Mouse (Mus musculus) layer of hippocampus, adult 18-20 months (tissue): ENCODE results near the gene Galns. TPM values are rescaled to one million over a fixed set of nuclear protein-coding genes. Genes with fewer than 3 reads are reported as not detected.

Source experiments
- DNase-seq, 2 experiments: peaks; one replicate each; pipeline ENCODE4 v3.0.0; 2022; ENCODE audit warnings: low spot score in 2 of 2
- microRNA-seq, 2 experiments: library from miRNA; unstranded; fragments of <30 nt; microRNA quantifications; one replicate each; pipeline ENCODE4 v1.2.0; 2021
- total RNA-seq, 2 experiments: library from RNA; stranded (reverse); gene quantifications; 2 replicates each; pipeline ENCODE4 v1.2.3; 2021

The Galns gene
- total RNA-seq, 2 experiments from 2014 or later: 10.2 to 10.9 TPM

- DNase-seq: no peak
Measured at GRCm38 (mm10) chr8:122546066-122546755, 65.1 kb downstream of the Galns start.

- no peak for DNase-seq
Measured at GRCm38 (mm10) chr8:122544138-122544537, 67.1 kb downstream of the Galns start.

GRCm38 (mm10) chr8:122538310-122539076, 72.8 kb downstream of the Galns start:
- no peak for DNase-seq

GRCm38 (mm10) chr8:122537812-122538211, 73.5 kb downstream of the Galns start:
- no peak for DNase-seq

GRCm38 (mm10) chr8:122537033-122537432, 74.2 kb downstream of the Galns start:
- DNase-seq: no peak

GRCm38 (mm10) chr8:122531312-122531711, 80.0 kb downstream of the Galns start:
- no peak for DNase-seq

GRCm38 (mm10) chr8:122529159-122529558, 82.1 kb downstream of the Galns start:
- no peak for DNase-seq

Small RNAs within 50 kb of the gene (microRNA-seq; reads per million reads assigned to microRNA genes)
- 0 reads per million in 2 experiments for gene Mir6396

Other genes starting within 250 kb of the Galns start
- 10 to 100 TPM; 38.8 to 39.5 TPM for gene Zc3h18, start 234.9 kb downstream of the Galns start, total RNA-seq
- gene Il17c, start 189.4 kb downstream of the Galns start, total RNA-seq: not detected
- 10 to 100 TPM; 10.8 to 11.3 TPM for gene Cyba, start 178.5 kb downstream of the Galns start, total RNA-seq
- gene Mvd, start 168.0 kb downstream of the Galns start, total RNA-seq: 10 to 100 TPM; 18.5 to 22.1 TPM
- gene Snai3, start 150.7 kb downstream of the Galns start, total RNA-seq: not detected
- gene Rnf166, start 135.4 kb downstream of the Galns start, total RNA-seq: 10 to 100 TPM; 40.3 to 45.5 TPM
- gene Ctu2, start 135.3 kb downstream of the Galns start, total RNA-seq: 10 to 100 TPM; 21.1 to 22.3 TPM
- 1 to 10 TPM; 3.2 to 3.5 TPM for gene Piezo1, start 60.1 kb downstream of the Galns start, total RNA-seq
- 1 to 10 TPM; 1.2 to 1.8 TPM for gene Cdt1, start 43.4 kb downstream of the Galns start, total RNA-seq
- 10 to 100 TPM; 58.1 to 61.6 TPM for gene Aprt, start 34.6 kb downstream of the Galns start, total RNA-seq
- gene Trappc2l, start 177 bp upstream of the Galns start, total RNA-seq: 10 to 100 TPM; 82.1 to 82.7 TPM
- gene Pabpn1l, start 11.3 kb upstream of the Galns start, total RNA-seq: not detected
- 10 to 100 TPM; 46.3 to 52.5 TPM for gene Cbfa2t3, start 87.6 kb upstream of the Galns start, total RNA-seq
- gene Acsf3, start 164.0 kb upstream of the Galns start, total RNA-seq: 10 to 100 TPM; 17.7 to 21.0 TPM
- 1 to 10 TPM in 1 of 2 experiments, under 1 TPM in 1; 0.86 to 1.3 TPM for gene Cdh15, start 236.5 kb upstream of the Galns start, total RNA-seq